Mouse (Mus musculus) lung, postnatal 0 days (tissue): ENCODE data around the gene Selenos.

Experiments
- CTCF ChIP-seq: IDR thresholded peaks from 2 replicates; pipeline ENCODE4 v1.5.1; 2016; ENCODE audit warnings: antibody characterized with exemption, mild to moderate bottlenecking
- EP300 ChIP-seq: IDR thresholded peaks from 2 replicates; pipeline ENCODE4 v1.6.1; 2016; ENCODE audit warnings: antibody characterized with exemption, mild to moderate bottlenecking, control low read depth

- TF ChIP-seq CTCF = no peak
- no peak for TF ChIP-seq EP300
Observed at GRCm38 (mm10) chr7:66135644-66136043, 56.2 kb downstream of the Selenos start.
